Mouse (Mus musculus) cortical plate, adult 2 months (tissue): ENCODE measurements around the gene Tmprss13.

Experiments
- CTCF ChIP-seq: fragments of 200-500 bp; IDR thresholded peaks from 2 replicates; pipeline ENCODE4 v1.5.1; 2011; ENCODE audit warnings: mild to moderate bottlenecking, control low read depth, low read length; ENCODE audit not compliant: insufficient read depth; ENCODE audit errors: extremely low read depth
- POLR2A ChIP-seq: fragments of 200-500 bp; IDR thresholded peaks from 2 replicates; pipeline ENCODE4 v1.6.1; 2011; ENCODE audit warnings: mild to moderate bottlenecking, low read length, control low read depth; ENCODE audit not compliant: insufficient read depth; ENCODE audit errors: extremely low read depth

DNA sequence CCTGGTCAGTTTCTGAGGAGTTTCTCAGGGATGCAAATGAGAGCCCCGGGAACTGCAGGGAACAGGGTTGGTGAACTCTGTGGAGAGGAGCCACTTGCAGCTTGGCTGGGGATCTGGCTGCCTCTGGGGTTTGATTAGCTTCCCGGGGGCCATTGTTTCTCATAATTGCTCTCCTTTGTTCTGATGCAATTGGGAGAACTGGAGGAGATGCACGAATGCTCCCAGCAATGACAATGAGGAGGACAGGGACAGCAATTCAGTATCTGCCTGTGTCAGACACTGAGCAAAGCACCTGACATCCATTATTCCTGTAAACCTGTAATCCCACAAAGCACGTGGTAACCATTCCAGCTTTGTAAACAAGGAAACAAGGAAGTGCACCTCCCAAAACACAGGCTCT lies 30.3 kb downstream of the Tmprss13 start:
- no peak for TF ChIP-seq CTCF
- TF ChIP-seq POLR2A = no peak
